Mouse (Mus musculus) heart, embryonic 13.5 days (tissue): ENCODE data around the gene Cep85l. TPM values are rescaled to one million over a fixed set of nuclear protein-coding genes. Genes with fewer than 3 reads are reported as not detected.

Experiments used
- ATAC-seq: fragments of 200-750 bp; cut with Nextera tagmentation; 2 replicates; pipeline ENCODE4 v1.8.0; 2017; ENCODE audit warnings: moderate TSS enrichment; ENCODE audit not compliant: insufficient number of reproducible peaks, low FRiP score, low TSS enrichment; ENCODE audit errors: extremely low read depth
- H3K27ac ChIP-seq: fragments of 300-500 bp; sonication (generic); replicated peaks from 2 replicates; pipeline ENCODE4 v1.5.1; 2015; ENCODE audit warnings: moderate library complexity, mild to moderate bottlenecking, inconsistent platforms
- H3K27me3 ChIP-seq: fragments of 300-500 bp; sonication (generic); replicated peaks from 2 replicates; pipeline ENCODE4 v1.6.1; 2015; ENCODE audit warnings: mild to moderate bottlenecking, inconsistent platforms
- H3K36me3 ChIP-seq: fragments of 300-500 bp; sonication (generic); 2 replicates; pipeline ENCODE4 v1.6.1; 2015; ENCODE audit warnings: mild to moderate bottlenecking, inconsistent platforms
- H3K4me1 ChIP-seq: fragments of 300-500 bp; sonication (generic); 2 replicates; pipeline ENCODE4 v1.6.1; 2015; ENCODE audit warnings: inconsistent platforms
- H3K4me2 ChIP-seq: fragments of 300-500 bp; sonication (generic); 2 replicates; pipeline ENCODE4 v1.6.1; 2015; ENCODE audit warnings: inconsistent platforms, mild to moderate bottlenecking, moderate library complexity
- H3K4me3 ChIP-seq: fragments of 300-500 bp; sonication (generic); 2 replicates; pipeline ENCODE4 v1.5.1; 2015; ENCODE audit warnings: moderate library complexity, mild to moderate bottlenecking, inconsistent platforms
- H3K9ac ChIP-seq: fragments of 300-500 bp; sonication (generic); 2 replicates; pipeline ENCODE4 v1.6.1; 2015; ENCODE audit warnings: inconsistent platforms, mild to moderate bottlenecking, moderate library complexity
- H3K9me3 ChIP-seq: fragments of 300-500 bp; sonication (generic); 2 replicates; pipeline ENCODE4 v1.6.1; 2016; ENCODE audit warnings: inconsistent platforms
- WGBS: fragments of 180-500 bp; shearing (Covaris S2); methylation state at CpG from one replicate; pipeline ENCODE4 v1.1.7; 2015; ENCODE audit warnings: mixed read lengths; 5-methylcytosine and 5-hydroxymethylcytosine counted together
- polyA plus RNA-seq: library from polyadenylated mRNA; unstranded; fragments of >200 nt; fragmentation: Nextera tagmentation; extraction: Ambion mirVana; gene quantifications from 2 replicates; pipeline ENCODE4 v1.2.1, GENCODE M21; 2015

The Cep85l gene
- polyA plus RNA-seq = 3.1 and 3.6 TPM in 2 replicates

GRCm38 (mm10) chr10:53379709-53380106, at the start of gene Cep85l:
Gene Cep85l, minus strand, starts transcription at chr10:53379947.
- peak within 1 kb of the TSS; percentile 76 for H3K4me2 ChIP-seq
- peak within 1 kb of the TSS; percentile 96 for H3K27ac ChIP-seq
- WGBS = 0% methylated on average over 30 of the region's 31 CpGs
- H3K9ac ChIP-seq = peak within 1 kb of the TSS; percentile 100
- peak; percentile 89 for ATAC-seq
- H3K27me3 ChIP-seq = no peaks in the 10 kb centered on the region
- no peaks in the 10 kb centered on the region for H3K36me3 ChIP-seq
- H3K9me3 ChIP-seq = no peaks in the 10 kb centered on the region
- H3K4me3 ChIP-seq = peak within 1 kb of the TSS; percentile 95
- peaks cover 26% of the 10 kb centered on the region for H3K4me1 ChIP-seq

GRCm38 (mm10) chr10:53428695-53429447, 49.1 kb upstream of the Cep85l start:
- H3K27ac ChIP-seq = peak overlapping the region; percentile 36
- peaks cover 24% of the 10 kb centered on the region for H3K4me1 ChIP-seq
- WGBS = 40% methylated on average over 7 of the region's 7 CpGs
- H3K9me3 ChIP-seq = no peaks in the 10 kb centered on the region
- H3K27me3 ChIP-seq = no peaks in the 10 kb centered on the region
- no peaks in the 10 kb centered on the region for H3K36me3 ChIP-seq
- no peak overlapping the region for H3K9ac ChIP-seq
- no peak overlapping the region for H3K4me3 ChIP-seq
- no peak overlapping the region for H3K4me2 ChIP-seq
- ATAC-seq = no peak

- Histone ChIP-seq H3K4me1 (peaks cover 37% of the 10 kb centered on the region), H3K36me3 (no peaks in the 10 kb centered on the region), H3K27me3 (no peaks in the 10 kb centered on the region), H3K4me3 (no peak overlapping the region), H3K9ac (no peak overlapping the region), H3K9me3 (no peaks in the 10 kb centered on the region), H3K4me2 (no peak overlapping the region), H3K27ac (no peak overlapping the region)
- ATAC-seq = no peak; the same call in 1 of the 2 replicates
- WGBS = 83% methylated on average over 2 of the region's 2 CpGs
Measured at GRCm38 (mm10) chr10:53426524-53426923, 46.8 kb upstream of the Cep85l start.

- 87% methylated on average over 1 of the region's 1 CpGs for WGBS
- ATAC-seq = no peak
- no peaks in the 10 kb centered on the region for H3K9me3 ChIP-seq
- no peak overlapping the region for H3K9ac ChIP-seq
- H3K4me2 ChIP-seq = no peak overlapping the region
- no peak overlapping the region for H3K4me3 ChIP-seq
- H3K27me3 ChIP-seq = no peaks in the 10 kb centered on the region
- no peak overlapping the region for H3K27ac ChIP-seq
- peaks cover 18% of the 10 kb centered on the region for H3K4me1 ChIP-seq
- H3K36me3 ChIP-seq = no peaks in the 10 kb centered on the region
Measured at GRCm38 (mm10) chr10:53423091-53423490, 43.3 kb upstream of the Cep85l start.

- 0% methylated on average over 1 of the region's 1 CpGs for WGBS
- Histone ChIP-seq H3K27ac (peak overlapping the region; percentile 29), H3K27me3 (no peaks in the 10 kb centered on the region)
Measured at GRCm38 (mm10) chr10:53422206-53422605, 42.5 kb upstream of the Cep85l start.

GRCm38 (mm10) chr10:53421613-53422012, 41.9 kb upstream of the Cep85l start:
- no peaks in the 10 kb centered on the region for H3K9me3 ChIP-seq
- H3K27ac ChIP-seq = peak overlapping the region; percentile 29
- no peaks in the 10 kb centered on the region for H3K36me3 ChIP-seq
- no peak overlapping the region for H3K4me3 ChIP-seq
- ATAC-seq = no peak
- H3K4me1 ChIP-seq = peaks cover 23% of the 10 kb centered on the region
- 34% methylated on average over 6 of the region's 6 CpGs for WGBS
- no peak overlapping the region for H3K4me2 ChIP-seq
- H3K27me3 ChIP-seq = no peaks in the 10 kb centered on the region
- no peak overlapping the region for H3K9ac ChIP-seq

More at GRCm38 (mm10) chr10:53422206-53422605, 42.5 kb upstream of the Cep85l start:
- no peaks in the 10 kb centered on the region for H3K36me3 ChIP-seq
- peaks cover 18% of the 10 kb centered on the region for H3K4me1 ChIP-seq
- no peak overlapping the region; the same call in 1 of the 2 replicates for H3K4me2 ChIP-seq
- no peaks in the 10 kb centered on the region for H3K9me3 ChIP-seq
- ATAC-seq = no peak
- H3K9ac ChIP-seq = no peak overlapping the region
- H3K4me3 ChIP-seq = no peak overlapping the region

GRCm38 (mm10) chr10:53420069-53420468, 40.3 kb upstream of the Cep85l start:
- no peak for ATAC-seq
- Histone ChIP-seq H3K9me3 (no peaks in the 10 kb centered on the region), H3K27me3 (no peaks in the 10 kb centered on the region), H3K27ac (no peak overlapping the region), H3K36me3 (no peaks in the 10 kb centered on the region), H3K4me1 (peaks cover 31% of the 10 kb centered on the region), H3K4me3 (no peak overlapping the region), H3K4me2 (no peak overlapping the region), H3K9ac (no peak overlapping the region)

GRCm38 (mm10) chr10:53419139-53419935, 39.6 kb upstream of the Cep85l start:
- peaks cover 36% of the 10 kb centered on the region for H3K4me1 ChIP-seq

GRCm38 (mm10) chr10:53417015-53417414, 37.3 kb upstream of the Cep85l start:
- Histone ChIP-seq H3K4me3 (no peak overlapping the region), H3K36me3 (no peaks in the 10 kb centered on the region), H3K4me2 (no peak overlapping the region), H3K27me3 (no peaks in the 10 kb centered on the region), H3K4me1 (peaks cover 33% of the 10 kb centered on the region), H3K9me3 (no peaks in the 10 kb centered on the region), H3K9ac (no peak overlapping the region), H3K27ac (no peak overlapping the region; the same call in 1 of the 2 replicates)
- ATAC-seq = no peak
- WGBS = 50% methylated on average over 2 of the region's 2 CpGs

More at GRCm38 (mm10) chr10:53419139-53419935, 39.6 kb upstream of the Cep85l start:
- no peak overlapping the region for H3K4me3 ChIP-seq
- WGBS = 63% methylated on average over 4 of the region's 4 CpGs
- no peak overlapping the region for H3K27ac ChIP-seq
- H3K4me2 ChIP-seq = no peak overlapping the region
- no peaks in the 10 kb centered on the region for H3K9me3 ChIP-seq
- ATAC-seq = no peak
- no peaks in the 10 kb centered on the region for H3K27me3 ChIP-seq
- H3K36me3 ChIP-seq = no peaks in the 10 kb centered on the region
- H3K9ac ChIP-seq = no peak overlapping the region

- H3K27me3 ChIP-seq = no peaks in the 10 kb centered on the region
- H3K27ac ChIP-seq = no peak overlapping the region; the same call in 1 of the 2 replicates
- WGBS = 67% methylated on average over 9 of the region's 9 CpGs
- no peak overlapping the region for H3K4me2 ChIP-seq
- no peak overlapping the region for H3K9ac ChIP-seq
- H3K9me3 ChIP-seq = no peaks in the 10 kb centered on the region
- no peak for ATAC-seq
- H3K4me1 ChIP-seq = peaks cover 29% of the 10 kb centered on the region
- no peak overlapping the region for H3K4me3 ChIP-seq
- no peaks in the 10 kb centered on the region for H3K36me3 ChIP-seq
Measured at GRCm38 (mm10) chr10:53416152-53416712, 36.5 kb upstream of the Cep85l start.

GRCm38 (mm10) chr10:53415252-53415651, 35.5 kb upstream of the Cep85l start:
- ATAC-seq = no peak
- peak overlapping the region; percentile 67; the same call in 1 of the 2 replicates for H3K27ac ChIP-seq
- H3K4me3 ChIP-seq = no peak overlapping the region
- H3K4me1 ChIP-seq = peaks cover 33% of the 10 kb centered on the region
- no peaks in the 10 kb centered on the region for H3K9me3 ChIP-seq
- no peak overlapping the region for H3K9ac ChIP-seq
- H3K4me2 ChIP-seq = no peak overlapping the region
- H3K27me3 ChIP-seq = no peaks in the 10 kb centered on the region
- 67% methylated on average over 9 of the region's 9 CpGs for WGBS
- no peaks in the 10 kb centered on the region for H3K36me3 ChIP-seq
